Mouse (Mus musculus) kidney, adult 2 months (tissue): ENCODE results near the gene Ddc. TPM values are rescaled to one million over a fixed set of nuclear protein-coding genes. Genes with fewer than 3 reads are reported as not detected.

ENCODE experiments used
- DNase-seq: peaks from one replicate; pipeline ENCODE4 v3.0.0; 2021
- H3K27ac ChIP-seq: fragments of 200-500 bp; 2 replicates; pipeline ENCODE4 v1.5.1; 2012; ENCODE audit warnings: low read depth, low read length, control low read depth, inconsistent platforms; ENCODE audit not compliant: insufficient read depth
- H3K27me3 ChIP-seq: fragments of 200-500 bp; replicated peaks from 2 replicates; pipeline ENCODE4 v1.6.1; 2012; ENCODE audit warnings: mild to moderate bottlenecking, moderate library complexity, low read length, inconsistent platforms; ENCODE audit not compliant: control insufficient read depth, insufficient read depth
- H3K36me3 ChIP-seq: fragments of 200-500 bp; 2 replicates; pipeline ENCODE4 v1.6.1; 2012; ENCODE audit warnings: mild to moderate bottlenecking, moderate library complexity, low read length, inconsistent platforms; ENCODE audit not compliant: control insufficient read depth, insufficient read depth
- H3K4me1 ChIP-seq: fragments of 200-500 bp; 2 replicates; pipeline ENCODE4 v1.6.1; 2011; ENCODE audit warnings: low read length; ENCODE audit not compliant: control insufficient read depth, insufficient read depth
- H3K4me3 ChIP-seq: fragments of 200-500 bp; 2 replicates; pipeline ENCODE4 v1.5.1; 2011; ENCODE audit warnings: mild to moderate bottlenecking, low read depth, low read length, control low read depth; ENCODE audit not compliant: insufficient read depth
- CTCF ChIP-seq: fragments of 200-500 bp; conservative IDR thresholded peaks from 2 replicates; pipeline ENCODE4 v1.5.1; 2011; ENCODE audit warnings: low read depth, mild to moderate bottlenecking, control low read depth, low read length, moderate library complexity, mixed read lengths; ENCODE audit not compliant: insufficient read depth, insufficient read length
- POLR2A ChIP-seq: fragments of 200-500 bp; IDR thresholded peaks from one replicate; pipeline ENCODE4 v1.6.1; 2011; ENCODE audit warnings: low read depth, low read length, control low read depth
- WGBS: fragments of 180-500 bp; shearing (Covaris S2); methylation state at CpG from one replicate; pipeline ENCODE4 v1.1.7; 2018; 5-methylcytosine and 5-hydroxymethylcytosine counted together
- polyA plus RNA-seq: library from polyadenylated mRNA; depleted of rRNA; stranded (reverse); fragments of >200 nt; gene quantifications from 2 replicates; pipeline ENCODE4 v1.2.3, GENCODE M21; 2012

Ddc gene
- polyA plus RNA-seq, 1 experiment = 103 TPM

GRCm38 (mm10) chr11:11867971-11868481 is 29.9 kb downstream of the Ddc start:
- WGBS = 46% methylated on average over 14 of the region's 14 CpGs

GRCm38 (mm10) chr11:11866696-11867095 is 31.2 kb downstream of the Ddc start:
- WGBS = 68% methylated on average over 5 of the region's 5 CpGs
- H3K36me3 ChIP-seq = no peaks in the 10 kb centered on the region
- no peak for DNase-seq
- H3K27me3 ChIP-seq = no peaks in the 10 kb centered on the region
- no peak overlapping the region for H3K27ac ChIP-seq
- H3K4me1 ChIP-seq = no peaks in the 10 kb centered on the region
- TF ChIP-seq POLR2A = no peak
- TF ChIP-seq CTCF = no peak
- no peak overlapping the region for H3K4me3 ChIP-seq

More at GRCm38 (mm10) chr11:11867971-11868481, 29.9 kb downstream of the Ddc start:
- no peaks in the 10 kb centered on the region for H3K4me1 ChIP-seq
- no peaks in the 10 kb centered on the region for H3K36me3 ChIP-seq
- H3K27ac ChIP-seq = no peak overlapping the region
- TF ChIP-seq CTCF = no peak
- no peak for TF ChIP-seq POLR2A
- H3K4me3 ChIP-seq = no peak overlapping the region
- no peaks in the 10 kb centered on the region for H3K27me3 ChIP-seq
- no peak for DNase-seq

GRCm38 (mm10) chr11:11865128-11865527 is 32.8 kb downstream of the Ddc start:
- 85% methylated on average over 2 of the region's 2 CpGs for WGBS
- Histone ChIP-seq H3K4me1 (no peaks in the 10 kb centered on the region), H3K27me3 (no peaks in the 10 kb centered on the region), H3K36me3 (no peaks in the 10 kb centered on the region), H3K27ac (no peak overlapping the region), H3K4me3 (no peak overlapping the region)
- DNase-seq = no peak
- TF ChIP-seq CTCF (no peak), POLR2A (no peak)

- DNase-seq = no peak
- no peaks in the 10 kb centered on the region for H3K4me1 ChIP-seq
- TF ChIP-seq CTCF = no peak
- no peak for TF ChIP-seq POLR2A
- 87% methylated on average over 8 of the region's 8 CpGs for WGBS
- no peak overlapping the region for H3K27ac ChIP-seq
- no peaks in the 10 kb centered on the region for H3K27me3 ChIP-seq
- H3K36me3 ChIP-seq = no peaks in the 10 kb centered on the region
- no peak overlapping the region for H3K4me3 ChIP-seq
These were observed 33.4 kb downstream of the Ddc start for GRCm38 (mm10) chr11:11864446-11865101.

- 89% methylated on average over 1 of the region's 1 CpGs for WGBS
- no peak overlapping the region for H3K4me3 ChIP-seq
- no peak overlapping the region for H3K27ac ChIP-seq
- H3K4me1 ChIP-seq = no peaks in the 10 kb centered on the region
- DNase-seq = no peak
- no peak for TF ChIP-seq CTCF
- no peak for TF ChIP-seq POLR2A
- no peaks in the 10 kb centered on the region for H3K27me3 ChIP-seq
- no peaks in the 10 kb centered on the region for H3K36me3 ChIP-seq
These were observed 35.4 kb downstream of the Ddc start for GRCm38 (mm10) chr11:11862502-11862901.

GRCm38 (mm10) chr11:11856959-11857358 is 41.0 kb downstream of the Ddc start:
- no peak for DNase-seq
- Histone ChIP-seq H3K36me3 (no peaks in the 10 kb centered on the region), H3K27me3 (no peaks in the 10 kb centered on the region), H3K27ac (no peak overlapping the region), H3K4me3 (no peak overlapping the region), H3K4me1 (no peaks in the 10 kb centered on the region)
- over 99% methylated on average over 3 of the region's 3 CpGs for WGBS
- no peak for TF ChIP-seq POLR2A
- no peak for TF ChIP-seq CTCF

GRCm38 (mm10) chr11:11855685-11856131 is 42.2 kb downstream of the Ddc start:
- no peaks in the 10 kb centered on the region for H3K4me1 ChIP-seq
- no peak overlapping the region for H3K27ac ChIP-seq

More at GRCm38 (mm10) chr11:11855685-11856131, 42.2 kb downstream of the Ddc start:
- no peak for DNase-seq
- no peak overlapping the region for H3K4me3 ChIP-seq
- no peaks in the 10 kb centered on the region for H3K27me3 ChIP-seq
- no peaks in the 10 kb centered on the region for H3K36me3 ChIP-seq
- no peak for TF ChIP-seq POLR2A
- no peak for TF ChIP-seq CTCF
- 59% methylated on average over 11 of the region's 11 CpGs for WGBS
